Mouse (Mus musculus) spleen, adult 10 weeks (tissue): Measurements from ENCODE around the gene Mrgprg. TPM values are rescaled to one million over a fixed set of nuclear protein-coding genes. Genes with fewer than 3 reads are reported as not detected.

Experiments used
- polyA plus RNA-seq: library from polyadenylated mRNA; stranded (reverse); fragments of 350-450 nt; fragmentation: Illumina TruSeq; extraction: RNeasy Lipid Tissue Mini Kit (QIAGEN cat#74804); gene quantifications from one replicate; pipeline ENCODE4 v1.2.3, GENCODE M21; 2015; ENCODE audit warnings: low replicate concordance; ENCODE audit not compliant: insufficient read depth

The Mrgprg gene
- not detected for polyA plus RNA-seq

GRCm38 (mm10) chr7:143766893-143767292 lies at the start of gene Mrgprg:
Gene Mrgprg, minus strand, starts transcription at chr7:143766993.

GRCm38 (mm10) chr7:143783996-143784829 lies 17.4 kb upstream of the Mrgprg start, which contains the start of gene Mrgpre:
Gene Mrgpre, minus strand, starts transcription at chr7:143784500.

GRCm38 (mm10) chr7:143756125-143757026 lies 10.4 kb downstream of the Mrgprg start, which contains the start of gene Osbpl5:
Gene Osbpl5, minus strand, starts transcription at chr7:143756985.

Other genes with a start within 250 kb of the Mrgprg start
- 166 TPM for gene Nap1l4, start 217.9 kb downstream of the Mrgprg start, polyA plus RNA-seq
- 40.8 TPM for gene Cars, start 166.9 kb downstream of the Mrgprg start, polyA plus RNA-seq
- gene Tnfrsf26, start 138.3 kb downstream of the Mrgprg start, polyA plus RNA-seq = 18.1 TPM
- 11.4 TPM for gene Tnfrsf22, start 117.3 kb downstream of the Mrgprg start, polyA plus RNA-seq
- gene Tnfrsf23, start 81.1 kb downstream of the Mrgprg start, polyA plus RNA-seq = 3.0 TPM
- gene Osbpl5, start 10.0 kb downstream of the Mrgprg start, polyA plus RNA-seq = 15.6 TPM
- gene Mrgpre, start 17.5 kb upstream of the Mrgprg start, polyA plus RNA-seq = 3.0 TPM
- 17.9 TPM for gene Nadsyn1, start 55.9 kb upstream of the Mrgprg start, polyA plus RNA-seq
- 17.5 TPM for gene Dhcr7, start 56.2 kb upstream of the Mrgprg start, polyA plus RNA-seq
- not detected for gene Gm498, start 99.8 kb upstream of the Mrgprg start, polyA plus RNA-seq
- gene Shank2, start 234.9 kb upstream of the Mrgprg start, polyA plus RNA-seq = 0.04 TPM